Mouse (Mus musculus) kidney, adult 2 months (tissue): ENCODE measurements around the gene Gpd1.

Experiments
- CTCF ChIP-seq: fragments of 200-500 bp; conservative IDR thresholded peaks from 2 replicates; pipeline ENCODE4 v1.5.1; 2011; ENCODE audit warnings: low read depth, mild to moderate bottlenecking, control low read depth, low read length, moderate library complexity, mixed read lengths; ENCODE audit not compliant: insufficient read depth, insufficient read length
- POLR2A ChIP-seq: fragments of 200-500 bp; IDR thresholded peaks from one replicate; pipeline ENCODE4 v1.6.1; 2011; ENCODE audit warnings: low read depth, low read length, control low read depth

GRCm38 (mm10) chr15:99691976-99692375 lies 25.3 kb upstream of the Gpd1 start:
- TF ChIP-seq CTCF = no peak
- TF ChIP-seq POLR2A = no peak
